Mouse (Mus musculus) ES-Bruce4 (cell line): ENCODE results near the gene Relb. TPM values are rescaled to one million over a fixed set of nuclear protein-coding genes. Genes with fewer than 3 reads are reported as not detected.

Experiments
- H3K27ac ChIP-seq: 2 replicates; pipeline ENCODE4 v1.5.1; 2012; ENCODE audit warnings: low read length, inconsistent platforms; ENCODE audit not compliant: insufficient read depth
- H3K27me3 ChIP-seq: 2 replicates; pipeline ENCODE4 v1.6.1; 2012; ENCODE audit warnings: mild to moderate bottlenecking, low read length, inconsistent platforms; ENCODE audit not compliant: control insufficient read depth, poor library complexity, insufficient read depth, severe bottlenecking
- H3K36me3 ChIP-seq: 2 replicates; pipeline ENCODE4 v1.6.1; 2012; ENCODE audit warnings: inconsistent platforms, mild to moderate bottlenecking, low read length, moderate library complexity; ENCODE audit not compliant: control insufficient read depth, poor library complexity, insufficient read depth, severe bottlenecking
- H3K4me1 ChIP-seq: one replicate; pipeline ENCODE4 v1.8.1; 2011; ENCODE audit warnings: low read length; ENCODE audit not compliant: control insufficient read depth, insufficient read depth
- H3K4me3 ChIP-seq: 2 replicates; pipeline ENCODE4 v1.5.1; 2011; ENCODE audit warnings: low read depth, mild to moderate bottlenecking, low read length
- H3K9ac ChIP-seq: 2 replicates; pipeline ENCODE4 v1.6.1; 2012; ENCODE audit warnings: low read depth, mild to moderate bottlenecking, inconsistent platforms; ENCODE audit not compliant: poor library complexity, severe bottlenecking
- H3K9me3 ChIP-seq: replicated peaks from 2 replicates; pipeline ENCODE4 v1.6.1; 2012; ENCODE audit warnings: mild to moderate bottlenecking, low read length, inconsistent platforms; ENCODE audit not compliant: control insufficient read depth, poor library complexity, insufficient read depth, severe bottlenecking
- CTCF ChIP-seq: IDR thresholded peaks from one replicate; pipeline ENCODE4 v1.8.1; 2011; ENCODE audit warnings: low read depth, low read length
- EP300 ChIP-seq: IDR thresholded peaks from 2 replicates; pipeline ENCODE4 v1.6.1; 2011; ENCODE audit warnings: low read depth, low read length; ENCODE audit not compliant: insufficient read depth
- POLR2A ChIP-seq: IDR thresholded peaks from one replicate; pipeline ENCODE4 v1.8.1; 2011; ENCODE audit warnings: low read length; ENCODE audit not compliant: insufficient read depth
- polyA plus RNA-seq: library from polyadenylated mRNA; stranded (reverse); fragments of >200 nt; gene quantifications from 2 replicates; pipeline ENCODE4 v1.2.4, GENCODE M21; 2011; ENCODE audit warnings: low read depth; ENCODE audit not compliant: missing spikeins, insufficient read depth, insufficient read length

The Relb gene
- polyA plus RNA-seq, 1 experiment, result 11.7 TPM

DNA sequence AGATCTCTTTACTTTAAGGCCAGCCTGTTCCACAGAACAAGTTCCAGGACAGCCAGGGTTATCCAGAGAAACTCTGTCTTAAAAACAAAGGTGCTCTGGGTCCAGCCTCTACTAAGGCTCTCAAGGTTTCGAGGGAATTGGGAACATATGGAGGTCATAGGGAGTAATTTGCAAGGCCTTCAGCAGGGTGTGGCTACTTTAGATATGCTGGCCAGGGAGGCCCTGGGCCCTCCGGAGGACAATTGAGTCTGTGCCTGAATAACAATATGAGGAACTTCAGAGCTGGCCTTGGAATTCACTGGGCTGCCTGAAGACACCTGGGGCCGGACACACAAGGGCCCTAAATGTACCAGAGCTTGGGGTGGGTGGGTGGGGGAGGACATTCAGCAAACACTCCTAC is 53.7 kb downstream of the Relb start:
- TF ChIP-seq CTCF, result no peak
- peak; percentile 97 for TF ChIP-seq EP300
- no peak for TF ChIP-seq POLR2A
- Histone ChIP-seq H3K4me3 (no peak overlapping the region), H3K9me3 (no peaks in the 10 kb centered on the region), H3K27me3 (no peaks in the 10 kb centered on the region), H3K9ac (no peak overlapping the region), H3K36me3 (peaks cover 17% of the 10 kb centered on the region), H3K27ac (peak overlapping the region; percentile 91), H3K4me1 (peaks cover 7% of the 10 kb centered on the region)

DNA sequence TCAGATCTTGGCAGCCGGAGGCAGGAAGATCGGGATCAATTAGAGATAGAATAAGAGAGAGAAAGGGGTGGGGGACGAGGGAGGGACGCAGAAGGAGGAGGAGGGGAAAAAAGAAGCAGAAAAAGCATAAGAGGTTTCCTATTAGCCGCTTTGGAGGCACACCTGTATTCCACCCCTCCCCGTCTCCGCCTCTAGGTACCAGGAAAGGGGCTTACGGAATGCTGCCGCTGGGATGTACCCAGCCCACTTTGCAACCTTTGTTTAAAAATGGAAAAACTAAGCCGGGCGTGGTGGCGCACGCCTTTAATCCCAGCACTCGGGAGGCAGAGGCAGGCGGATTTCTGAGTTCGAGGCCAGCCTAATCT is 55.5 kb downstream of the Relb start:
- TF ChIP-seq EP300, result peak; percentile 57; the same call in 1 of the 2 replicates
- TF ChIP-seq CTCF, result no peak
- H3K9ac ChIP-seq, result peak overlapping the region; percentile 66
- no peaks in the 10 kb centered on the region for H3K9me3 ChIP-seq
- no peaks in the 10 kb centered on the region for H3K27me3 ChIP-seq
- H3K27ac ChIP-seq, result peak overlapping the region; percentile 92
- H3K4me1 ChIP-seq, result peaks cover 8% of the 10 kb centered on the region
- peaks cover 2% of the 10 kb centered on the region; the same call in 1 of the 2 replicates for H3K36me3 ChIP-seq
- peak overlapping the region; percentile 65 for H3K4me3 ChIP-seq

DNA sequence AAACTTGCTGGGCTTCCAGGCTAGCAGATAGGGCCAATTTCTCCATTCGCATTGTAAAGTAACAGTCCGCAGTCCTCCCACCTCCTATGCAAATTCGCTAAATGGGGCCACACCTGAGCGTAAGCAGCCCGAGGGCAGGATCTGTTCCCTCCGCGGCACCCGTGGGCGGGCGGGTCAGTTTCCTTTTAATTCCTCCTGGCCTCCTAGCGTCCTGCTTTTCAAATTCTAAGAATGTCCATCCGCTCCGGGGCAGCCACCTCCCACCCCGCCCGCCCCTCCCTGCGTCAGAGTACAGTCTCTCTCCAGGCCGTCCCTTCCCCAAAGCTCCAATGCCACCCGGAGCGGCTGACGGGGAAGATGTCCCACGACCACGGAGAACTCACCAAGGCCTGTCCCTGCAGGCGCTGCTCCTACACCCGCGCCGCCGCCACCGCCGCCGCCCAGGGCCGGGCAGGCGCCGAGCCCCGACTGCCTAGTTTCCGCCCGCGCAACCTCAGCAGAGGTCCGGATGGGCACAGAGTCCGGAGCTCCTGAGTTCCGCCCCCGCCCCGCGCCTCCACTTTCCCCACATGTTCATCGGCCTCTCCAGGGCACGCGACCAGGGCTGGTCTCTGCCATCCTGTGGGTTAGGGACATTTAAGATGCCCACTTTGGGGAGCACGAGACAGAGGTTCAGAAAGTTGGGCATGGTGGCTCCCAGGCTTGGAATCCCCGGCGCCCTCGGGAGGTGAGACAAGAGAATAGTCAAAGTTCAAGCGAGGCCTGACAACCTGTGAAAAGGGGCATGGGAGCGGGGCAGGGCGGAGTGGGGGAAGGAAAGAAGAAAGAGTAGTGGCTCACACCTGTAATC is 56.1 kb downstream of the Relb start:
- H3K4me1 ChIP-seq, result peaks cover 10% of the 10 kb centered on the region

DNA sequence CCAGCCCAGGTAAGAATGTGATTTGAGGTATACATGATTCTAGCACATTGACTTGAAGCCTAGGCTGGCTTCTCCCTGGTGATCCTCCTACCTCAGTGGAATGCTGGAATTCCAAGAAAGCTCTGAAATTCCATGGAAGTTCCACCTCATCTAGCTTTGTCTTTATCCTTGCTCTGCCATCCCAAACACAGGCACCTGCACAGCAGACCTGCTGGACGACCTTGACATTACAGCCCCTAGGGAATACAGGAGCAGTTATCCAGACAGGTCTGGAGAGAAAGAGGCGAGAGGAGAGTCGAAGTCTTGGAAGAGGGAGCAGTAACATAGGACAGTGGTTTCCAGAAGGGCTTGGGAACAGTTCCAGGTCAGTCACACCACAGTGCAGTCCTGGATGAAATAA is 59.6 kb downstream of the Relb start:
- Histone ChIP-seq H3K9me3 (no peaks in the 10 kb centered on the region), H3K9ac (no peak overlapping the region), H3K4me3 (no peak overlapping the region), H3K27me3 (no peaks in the 10 kb centered on the region), H3K36me3 (peaks cover 5% of the 10 kb centered on the region; the same call in 1 of the 2 replicates), H3K27ac (peak overlapping the region; percentile 18; the same call in 1 of the 2 replicates), H3K4me1 (peaks cover 6% of the 10 kb centered on the region)
- TF ChIP-seq EP300 (no peak), CTCF (no peak), POLR2A (no peak)

More for the DNA sequence above, 56.1 kb downstream of the Relb start:
- Histone ChIP-seq H3K9ac (peak overlapping the region; percentile 66), H3K4me3 (peak overlapping the region; percentile 65), H3K9me3 (no peaks in the 10 kb centered on the region), H3K27me3 (no peaks in the 10 kb centered on the region), H3K36me3 (no peaks in the 10 kb centered on the region), H3K27ac (peak overlapping the region; percentile 99)
- TF ChIP-seq EP300, result peak; percentile 94
- no peak for TF ChIP-seq CTCF

DNA sequence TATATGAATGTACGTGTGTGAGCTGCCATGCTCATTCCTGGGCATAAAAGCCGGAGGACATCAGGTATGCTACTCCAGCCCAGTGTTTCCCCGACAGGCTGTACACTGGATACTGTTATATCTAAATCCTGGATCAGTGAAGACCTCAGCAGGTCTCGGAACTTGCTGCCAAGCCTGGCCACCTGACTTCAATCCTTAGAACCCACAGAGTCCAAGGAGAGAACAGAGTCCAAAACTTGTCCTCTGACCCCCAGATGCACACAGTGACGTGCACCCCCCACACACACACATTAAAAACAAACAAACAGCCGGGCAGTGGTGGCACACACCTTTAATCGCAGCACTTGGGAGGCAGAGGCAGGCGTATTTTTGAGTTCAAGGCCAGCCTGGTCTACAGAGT is 61.8 kb downstream of the Relb start:
- TF ChIP-seq CTCF (no peak), EP300 (no peak), POLR2A (no peak)
- peaks cover 6% of the 10 kb centered on the region for H3K4me1 ChIP-seq
- H3K9me3 ChIP-seq, result no peaks in the 10 kb centered on the region
- peaks cover 5% of the 10 kb centered on the region; the same call in 1 of the 2 replicates for H3K36me3 ChIP-seq
- H3K27me3 ChIP-seq, result no peaks in the 10 kb centered on the region
- no peak overlapping the region for H3K27ac ChIP-seq
- no peak overlapping the region for H3K9ac ChIP-seq
- no peak overlapping the region for H3K4me3 ChIP-seq

DNA sequence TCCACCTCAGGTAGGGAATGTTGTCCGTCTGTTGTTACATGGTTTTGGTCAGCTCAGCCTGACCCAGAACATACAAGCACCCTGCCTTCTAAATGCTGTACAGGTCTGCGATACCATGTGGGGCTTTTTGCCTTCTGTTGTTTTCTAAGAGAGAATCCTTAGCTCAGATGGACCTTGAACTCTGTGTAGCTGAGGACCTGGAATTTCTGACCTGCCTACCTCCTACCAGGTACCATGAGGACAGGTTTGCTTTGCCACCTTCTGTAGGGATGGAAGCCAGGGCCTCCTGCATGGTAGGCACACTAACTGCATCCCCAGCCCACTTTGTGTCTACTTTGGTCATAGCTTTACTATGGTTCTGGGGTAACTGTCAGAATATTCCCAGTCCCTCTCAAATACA is 63.4 kb downstream of the Relb start:
- TF ChIP-seq EP300, result no peak
- no peak for TF ChIP-seq CTCF
- no peak for TF ChIP-seq POLR2A
- Histone ChIP-seq H3K27me3 (no peaks in the 10 kb centered on the region), H3K9me3 (no peaks in the 10 kb centered on the region), H3K4me3 (no peak overlapping the region), H3K9ac (no peak overlapping the region), H3K4me1 (peaks cover 9% of the 10 kb centered on the region), H3K36me3 (peaks cover 5% of the 10 kb centered on the region; the same call in 1 of the 2 replicates), H3K27ac (no peak overlapping the region)
